Mouse (Mus musculus) right cerebral cortex, postnatal 25 days (tissue): ENCODE measurements around the gene Tmed1.
"Not testable (repeated sequence)": the region's sequence is repeated elsewhere in the genome, so short reads cannot be mapped to it uniquely, and the experiment has no call there.

Source experiments
- DNase-seq: peaks from one replicate; pipeline ENCODE4 v3.0.0; 2022

Gene Tmed1

GRCm38 (mm10) chr9:21464565-21464928, 45.5 kb downstream of the Tmed1 start:
- DNase-seq: not testable (repeated sequence)

- no peak for DNase-seq
Measured at GRCm38 (mm10) chr9:21463766-21464564, 46.1 kb downstream of the Tmed1 start.

- peak; percentile 42 for DNase-seq
Measured at GRCm38 (mm10) chr9:21463138-21463590, 46.9 kb downstream of the Tmed1 start.

- no peak for DNase-seq
Measured at GRCm38 (mm10) chr9:21460400-21460940, 49.6 kb downstream of the Tmed1 start.

- no peak for DNase-seq
Measured at GRCm38 (mm10) chr9:21458821-21459220, 51.2 kb downstream of the Tmed1 start.
